Mouse (Mus musculus): ENCODE data around the gene Adrb1. TPM values are rescaled to one million over a fixed set of nuclear protein-coding genes. Genes with fewer than 3 reads are reported as not detected.
"Not testable (repeated sequence)": the region's sequence is repeated elsewhere in the genome, so short reads cannot be mapped to it uniquely, and the experiment has no call there.

Gene Adrb1
- total and polyA plus RNA-seq, 3 experiments = not detected

DNA sequence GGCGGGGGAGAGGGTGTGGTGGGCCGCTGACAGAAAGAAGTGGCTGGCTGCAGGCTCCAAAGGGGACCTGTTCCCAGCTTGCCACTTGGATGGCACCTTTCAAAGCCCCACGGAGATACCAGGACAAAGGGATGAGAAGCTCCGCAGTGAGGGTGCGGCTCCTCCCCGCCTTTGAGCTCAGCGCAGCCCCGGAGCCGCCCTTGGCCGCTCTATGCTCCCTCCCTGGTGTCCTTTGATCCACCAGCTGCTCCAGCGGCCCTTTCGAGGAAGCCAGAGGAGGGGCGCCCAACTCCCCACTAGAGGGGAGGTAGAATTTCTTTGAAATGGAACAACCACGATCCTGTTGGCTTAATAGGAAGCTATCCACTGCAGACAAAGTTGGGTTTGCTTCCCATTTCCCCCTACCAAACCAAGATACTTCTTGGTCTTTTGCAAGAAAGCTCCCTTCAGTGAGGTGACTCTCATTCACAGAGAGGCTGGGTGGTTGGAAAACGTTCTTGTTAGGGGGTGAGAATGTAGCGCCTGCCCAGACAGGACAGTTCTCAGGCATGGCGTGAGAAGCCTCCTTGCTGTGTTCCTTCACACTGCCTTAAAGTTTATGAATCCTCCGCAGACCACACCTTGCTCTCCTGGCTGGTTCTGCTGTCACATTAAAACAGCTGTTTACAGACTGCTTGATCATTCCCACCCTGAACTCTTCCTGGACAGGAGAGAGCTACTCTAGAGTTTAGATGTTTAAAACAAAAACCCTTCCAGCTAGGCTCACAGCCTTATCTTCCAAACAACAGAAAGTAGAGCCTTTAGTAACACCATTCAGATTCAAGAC lies 54.1 kb downstream of the Adrb1 start:
- no peak overlapping the region for H3K27ac ChIP-seq (ENCODE audit: control insufficient read depth, low read depth, low read length)
- no peak for DNase-seq (ENCODE audit: low read depth, low spot score)
- no peaks in the 10 kb centered on the region for H3K9me3 ChIP-seq (replicated peaks; ENCODE audit: insufficient read depth, low read length)
- no peaks in the 10 kb centered on the region for H3K79me2 ChIP-seq (ENCODE audit: control insufficient read depth, insufficient read depth, low read length, poor library complexity)
- H3K4me1 ChIP-seq (ENCODE audit: control insufficient read depth in 1 of 2, insufficient read depth in 2 of 2, low read length in 2 of 2) = no peaks in the 10 kb centered on the region
- H3K36me3 ChIP-seq (ENCODE audit: control insufficient read depth in 1 of 2, insufficient read depth in 2 of 2, low read length in 2 of 2) = no peaks in the 10 kb centered on the region
- H3K9ac ChIP-seq (ENCODE audit: control insufficient read depth, low read depth, low read length, poor library complexity, severe bottlenecking) = no peak overlapping the region
- peaks cover 0 to 2% of the 10 kb centered on the region in 2 experiments; a peak in 2 of 4 replicates for H3K27me3 ChIP-seq (ENCODE audit: control insufficient read depth in 1 of 2, insufficient read depth in 2 of 2, low read length in 2 of 2)
- H3K4me3 ChIP-seq (ENCODE audit: control insufficient read depth in 1 of 2, insufficient read depth in 1 of 2, low read depth in 2 of 2, low read length in 2 of 2) = no peak overlapping the region
- TF ChIP-seq BHLHE40 (IDR thresholded peaks at IDR 0.05; ENCODE audit: borderline replicate concordance, low read depth, low read length) (no peak), KAT2A (conservative IDR thresholded peaks at IDR 0.05; ENCODE audit: low read depth, low read length) (no peak), E2F4 (IDR thresholded peaks at IDR 0.05; ENCODE audit: borderline replicate concordance, low read depth, low read length) (no peak), TCF12 (IDR thresholded peaks at IDR 0.05; ENCODE audit: low read depth, low read length) (no peak), ZNF384 (IDR thresholded peaks at IDR 0.05; ENCODE audit: low read depth, low read length) (no peak), JUND (IDR thresholded peaks at IDR 0.05; ENCODE audit: low read depth, low read length) (no peak)

DNA sequence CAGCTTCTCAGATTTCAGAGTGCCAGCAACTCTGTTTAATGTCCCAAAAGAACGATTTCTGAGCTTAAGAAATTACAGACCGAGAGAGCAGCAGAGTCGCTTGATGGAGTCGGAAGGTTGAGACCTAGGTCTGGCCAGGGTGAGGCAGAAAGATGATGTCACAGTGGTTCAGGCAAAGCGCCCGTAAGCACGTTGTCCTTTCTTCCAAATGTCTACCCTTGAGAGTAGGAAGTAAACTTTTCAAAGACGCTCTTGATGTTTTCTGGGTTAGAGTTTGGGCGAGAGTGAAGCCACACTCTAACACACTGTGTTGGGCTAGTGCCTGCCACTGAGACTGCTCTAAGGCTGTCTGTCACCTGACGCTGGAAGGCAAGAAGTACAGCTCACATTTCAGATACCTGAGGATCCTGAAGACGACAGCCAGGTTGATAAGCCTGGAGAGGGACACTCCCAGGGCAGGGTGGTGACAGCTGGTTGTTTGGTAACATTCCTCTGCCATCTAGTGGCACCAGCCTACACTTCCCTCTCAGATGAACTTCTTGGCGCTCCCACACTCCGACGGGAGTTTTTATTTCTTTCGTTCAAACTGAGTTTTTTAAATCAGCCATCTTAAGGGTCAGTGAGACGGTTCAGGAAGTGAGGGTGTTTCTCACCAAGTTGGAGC lies 54.9 kb downstream of the Adrb1 start:
- no peaks in the 10 kb centered on the region for H3K9me3 ChIP-seq (replicated peaks; ENCODE audit: insufficient read depth, low read length)
- H3K27me3 ChIP-seq (ENCODE audit: control insufficient read depth in 1 of 2, insufficient read depth in 2 of 2, low read length in 2 of 2) = peaks cover 0 to 2% of the 10 kb centered on the region in 2 experiments; a peak in 2 of 4 replicates
- no peak overlapping the region for H3K27ac ChIP-seq (ENCODE audit: control insufficient read depth, low read depth, low read length)
- H3K4me3 ChIP-seq (ENCODE audit: control insufficient read depth in 1 of 2, insufficient read depth in 1 of 2, low read depth in 2 of 2, low read length in 2 of 2) = no peak overlapping the region
- no peaks in the 10 kb centered on the region for H3K4me1 ChIP-seq (ENCODE audit: control insufficient read depth in 1 of 2, insufficient read depth in 2 of 2, low read length in 2 of 2)
- peak; percentile 79 for TF ChIP-seq SMC3 (IDR thresholded peaks at IDR 0.05; ENCODE audit: low read depth, low read length)
- peak; percentile 83 for TF ChIP-seq ZC3H11A (IDR thresholded peaks at IDR 0.05; ENCODE audit: low read depth, low read length)
- no peak for TF ChIP-seq E2F4 (IDR thresholded peaks at IDR 0.05; ENCODE audit: borderline replicate concordance, low read depth, low read length)
- no peak for TF ChIP-seq ZMIZ1 (IDR thresholded peaks at IDR 0.05; ENCODE audit: low read depth, low read length)
- TF ChIP-seq CTCF (IDR thresholded peaks at IDR 0.05 in 2 of 3, conservative IDR thresholded peaks at IDR 0.05 in 1 of 3; ENCODE audit: control insufficient read depth in 1 of 3, insufficient read depth in 1 of 3, low read depth in 2 of 3, low read length in 3 of 3, poor library complexity in 1 of 3, severe bottlenecking in 1 of 3) = peak; percentile 45 to 74 (median 65); a peak in 5 of 6 replicates
- peak; percentile 84 for TF ChIP-seq RAD21 (IDR thresholded peaks at IDR 0.05; ENCODE audit: low read depth, low read length)
- H3K79me2 ChIP-seq (ENCODE audit: control insufficient read depth, insufficient read depth, low read length, poor library complexity) = no peaks in the 10 kb centered on the region
- peak; percentile 40 for DNase-seq (ENCODE audit: low read depth, low spot score)
- H3K9ac ChIP-seq (ENCODE audit: control insufficient read depth, low read depth, low read length, poor library complexity, severe bottlenecking) = no peak overlapping the region
- no peaks in the 10 kb centered on the region for H3K36me3 ChIP-seq (ENCODE audit: control insufficient read depth in 1 of 2, insufficient read depth in 2 of 2, low read length in 2 of 2)

- H3K4me1 ChIP-seq (ENCODE audit: control insufficient read depth in 1 of 2, insufficient read depth in 2 of 2, low read length in 2 of 2) = not testable (repeated sequence)
These were observed 56.5 kb downstream of the Adrb1 start for GRCm38 (mm10) chr19:56778532-56778931.

More at GRCm38 (mm10) chr19:56778532-56778931, 56.5 kb downstream of the Adrb1 start:
- H3K36me3 ChIP-seq (ENCODE audit: control insufficient read depth in 1 of 2, insufficient read depth in 2 of 2, low read length in 2 of 2); H3K9me3 ChIP-seq (replicated peaks; ENCODE audit: insufficient read depth, low read length); H3K4me3 ChIP-seq (ENCODE audit: control insufficient read depth in 1 of 2, insufficient read depth in 1 of 2, low read depth in 2 of 2, low read length in 2 of 2); H3K79me2 ChIP-seq (ENCODE audit: control insufficient read depth, insufficient read depth, low read length, poor library complexity); H3K27ac ChIP-seq (ENCODE audit: control insufficient read depth, low read depth, low read length); H3K27me3 ChIP-seq (ENCODE audit: control insufficient read depth in 1 of 2, insufficient read depth in 2 of 2, low read length in 2 of 2); H3K9ac ChIP-seq (ENCODE audit: control insufficient read depth, low read depth, low read length, poor library complexity, severe bottlenecking); DNase-seq (ENCODE audit: low read depth, low spot score): not testable (repeated sequence)
- TF ChIP-seq SMC3 (IDR thresholded peaks at IDR 0.05; ENCODE audit: low read depth, low read length) (peak; percentile 18), CTCF (IDR thresholded peaks at IDR 0.05 in 2 of 3, conservative IDR thresholded peaks at IDR 0.05 in 1 of 3; ENCODE audit: control insufficient read depth in 1 of 3, insufficient read depth in 1 of 3, low read depth in 2 of 3, low read length in 3 of 3, poor library complexity in 1 of 3, severe bottlenecking in 1 of 3) (peak in 2 of 3 experiments; percentile 27 to 37; a peak in 3 of 6 replicates)

Other genes starting within 250 kb of the Adrb1 start
- gene Dclre1a, start 174.0 kb upstream of the Adrb1 start, total RNA-seq (2012; rRNA removed) = 27.9 and 28.7 TPM in 2 replicates
- 100 to 1,000 TPM in 1 of 2 experiments, 10 to 100 TPM in 1; 36.0 to 142 TPM for gene Dclre1a, start 174.0 kb upstream of the Adrb1 start, polyA plus RNA-seq (2012; ENCODE audit: insufficient read depth in 1 of 2, insufficient read length in 2 of 2, low read depth in 1 of 2, low replicate concordance in 2 of 2, missing spikeins in 1 of 2)
- 27.7 and 34.7 TPM in 2 replicates for gene Nhlrc2, start 173.9 kb upstream of the Adrb1 start, total RNA-seq (2012; rRNA removed)
- 10 to 100 TPM; 22.4 to 37.6 TPM for gene Nhlrc2, start 173.9 kb upstream of the Adrb1 start, polyA plus RNA-seq (2012; ENCODE audit: insufficient read depth in 1 of 2, insufficient read length in 2 of 2, low read depth in 1 of 2, low replicate concordance in 2 of 2, missing spikeins in 1 of 2)
- 7.9 and 21.8 TPM in 2 replicates for gene Ccdc186, start 100.0 kb downstream of the Adrb1 start, total RNA-seq (2012; rRNA removed)
- gene Ccdc186, start 100.0 kb downstream of the Adrb1 start, polyA plus RNA-seq (2012; ENCODE audit: insufficient read depth in 1 of 2, insufficient read length in 2 of 2, low read depth in 1 of 2, low replicate concordance in 2 of 2, missing spikeins in 1 of 2) = 10 to 100 TPM; 21.9 to 72.2 TPM
- gene Tdrd1, start 104.0 kb downstream of the Adrb1 start, total RNA-seq (2012; rRNA removed) = not detected in 2 replicates
- gene Tdrd1, start 104.0 kb downstream of the Adrb1 start, polyA plus RNA-seq (2012; ENCODE audit: insufficient read depth in 1 of 2, insufficient read length in 2 of 2, low read depth in 1 of 2, low replicate concordance in 2 of 2, missing spikeins in 1 of 2) = not detected
- gene Vwa2, start 152.1 kb downstream of the Adrb1 start, total RNA-seq (2012; rRNA removed) = 0.03 TPM in 1 of 2 replicates, not detected in the other
- gene Vwa2, start 152.1 kb downstream of the Adrb1 start, polyA plus RNA-seq (2012; ENCODE audit: insufficient read depth in 1 of 2, insufficient read length in 2 of 2, low read depth in 1 of 2, low replicate concordance in 2 of 2, missing spikeins in 1 of 2) = not detected

All from MEL (cell line).